Mouse (Mus musculus): ENCODE data around the gene Skil. TPM values are rescaled to one million over a fixed set of nuclear protein-coding genes. Genes with fewer than 3 reads are reported as not detected.

Skil gene
- polyA plus RNA-seq, 1 experiment from 2014 or later = 20.4 TPM

Other genes with a start within 250 kb of the Skil start
- 1.7 and 1.9 TPM in 2 replicates for gene Gpr160, start 239.1 kb upstream of the Skil start, polyA plus RNA-seq (2015; fragmentation: Nextera tagmentation; extraction: Ambion mirVana)
- gene Phc3, start 125.6 kb upstream of the Skil start, polyA plus RNA-seq (2015; fragmentation: Nextera tagmentation; extraction: Ambion mirVana) = 7.0 TPM in 2 replicates
- 25.3 and 27.9 TPM in 2 replicates for gene Prkci, start 99.3 kb upstream of the Skil start, polyA plus RNA-seq (2015; fragmentation: Nextera tagmentation; extraction: Ambion mirVana)
- 50.5 and 72.7 TPM in 2 replicates for gene Cldn11, start 54.9 kb downstream of the Skil start, polyA plus RNA-seq (2015; fragmentation: Nextera tagmentation; extraction: Ambion mirVana)
- 6.8 and 8.2 TPM in 2 replicates for gene Slc7a14, start 215.3 kb downstream of the Skil start, polyA plus RNA-seq (2015; fragmentation: Nextera tagmentation; extraction: Ambion mirVana)